Mouse (Mus musculus) neural tube, embryonic 11.5 days (tissue): Measurements from ENCODE around the gene Ms4a4d. TPM values are rescaled to one million over a fixed set of nuclear protein-coding genes. Genes with fewer than 3 reads are reported as not detected.

Experiments used
- ATAC-seq: fragments of 200-750 bp; cut with Nextera tagmentation; 2 replicates; pipeline ENCODE4 v1.8.0; 2017; ENCODE audit warnings: moderate number of reproducible peaks, mild to moderate bottlenecking, moderate TSS enrichment, moderate library complexity; ENCODE audit not compliant: insufficient read depth, low FRiP score, low TSS enrichment
- DNase-seq: peaks from one replicate; pipeline ENCODE4 v3.0.0-alpha.2; 2015; ENCODE audit warnings: low spot score
- H3K27ac ChIP-seq: fragments of 300-500 bp; sonication (generic); 2 replicates; pipeline ENCODE4 v1.5.1; 2014; ENCODE audit warnings: low read depth, mild to moderate bottlenecking, low read length
- H3K27me3 ChIP-seq: fragments of 300-500 bp; sonication (generic); 2 replicates; pipeline ENCODE4 v1.6.1; 2014; ENCODE audit warnings: mild to moderate bottlenecking, low read length, mixed read lengths; ENCODE audit not compliant: control insufficient read depth, insufficient read depth
- H3K36me3 ChIP-seq: fragments of 300-500 bp; sonication (generic); 2 replicates; pipeline ENCODE4 v1.6.1; 2014; ENCODE audit warnings: mild to moderate bottlenecking, low read length, moderate library complexity, mixed read lengths; ENCODE audit not compliant: control insufficient read depth, insufficient read depth
- H3K4me1 ChIP-seq: fragments of 300-500 bp; sonication (generic); 2 replicates; pipeline ENCODE4 v1.6.1; 2014; ENCODE audit warnings: low read length, mixed read lengths; ENCODE audit not compliant: control insufficient read depth, insufficient read depth
- H3K4me2 ChIP-seq: fragments of 300-500 bp; sonication (generic); 2 replicates; pipeline ENCODE4 v1.6.1; 2014; ENCODE audit warnings: low read depth, mild to moderate bottlenecking, moderate library complexity
- H3K4me3 ChIP-seq: fragments of 300-500 bp; sonication (generic); 2 replicates; pipeline ENCODE4 v1.5.1; 2014; ENCODE audit warnings: low read depth, low read length
- H3K9ac ChIP-seq: fragments of 300-500 bp; sonication (generic); 2 replicates; pipeline ENCODE4 v1.6.1; 2014; ENCODE audit warnings: mild to moderate bottlenecking, low read length
- H3K9me3 ChIP-seq: fragments of 300-500 bp; sonication (generic); 2 replicates; pipeline ENCODE4 v1.6.1; 2016; ENCODE audit warnings: low read length; ENCODE audit not compliant: control insufficient read depth
- WGBS: fragments of 180-500 bp; shearing (Covaris S2); extraction: QIAGEN DNeasy Blood & Tissue Kit; methylation state at CpG from one replicate; pipeline ENCODE4 v1.1.7; 2014; 5-methylcytosine and 5-hydroxymethylcytosine counted together
- polyA plus RNA-seq: library from polyadenylated mRNA; unstranded; fragments of >200 nt; fragmentation: Nextera tagmentation; extraction: Ambion mirVana; gene quantifications from 2 replicates; pipeline ENCODE4 v1.2.1, GENCODE M21; 2014

Ms4a4d gene
- polyA plus RNA-seq, 1 experiment from 2014 or later: 0.49 TPM

GRCm38 (mm10) chr19:11602026-11602425, 65.4 kb downstream of the Ms4a4d start:
- ATAC-seq (no peak), DNase-seq (peak; percentile 10)
- Histone ChIP-seq H3K4me3 (no peak overlapping the region), H3K9me3 (no peaks in the 10 kb centered on the region), H3K27ac (no peak overlapping the region), H3K4me1 (no peaks in the 10 kb centered on the region), H3K9ac (no peak overlapping the region), H3K4me2 (no peak overlapping the region), H3K27me3 (no peaks in the 10 kb centered on the region), H3K36me3 (no peaks in the 10 kb centered on the region)
- 97% methylated on average over 2 of the region's 2 CpGs for WGBS

DNA sequence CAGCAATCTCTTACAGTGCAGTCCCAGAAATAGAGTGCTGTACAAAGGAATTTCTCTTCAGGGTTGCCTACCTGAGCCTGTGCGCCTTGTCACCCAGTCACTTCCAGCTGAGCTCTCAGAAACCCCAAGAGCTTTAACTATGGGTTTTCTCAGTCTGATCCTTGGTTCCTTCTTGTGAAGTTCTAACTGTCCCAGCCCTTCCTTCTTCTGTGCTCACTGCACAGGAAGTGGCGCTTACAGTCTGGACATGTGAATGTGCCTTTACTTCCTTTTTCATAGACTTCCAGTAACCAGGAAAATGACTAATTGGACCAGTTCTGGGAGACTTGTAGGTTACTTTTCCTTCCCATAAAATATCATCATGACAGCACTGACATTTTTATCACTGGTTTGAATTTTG, 68.0 kb downstream of the Ms4a4d start, which contains the start of gene Ms4a6d:
Ms4a6d (minus strand) TSS at position 247 of the 400 bp plus-strand sequence.
- Histone ChIP-seq H3K4me1 (no peaks in the 10 kb centered on the region), H3K4me2 (no peak within 1 kb of the TSS), H3K36me3 (no peaks in the 10 kb centered on the region), H3K9ac (no peak within 1 kb of the TSS), H3K9me3 (no peaks in the 10 kb centered on the region), H3K27ac (no peak within 1 kb of the TSS), H3K27me3 (no peaks in the 10 kb centered on the region), H3K4me3 (no peak within 1 kb of the TSS)
- ATAC-seq (no peak), DNase-seq (no peak)
- 90% methylated on average over 2 of the region's 2 CpGs for WGBS

Other genes starting within 250 kb of the Ms4a4d start
- not detected in 2 replicates for gene Ms4a14, start 222.3 kb upstream of the Ms4a4d start, polyA plus RNA-seq
- gene Ms4a7, start 200.7 kb upstream of the Ms4a4d start, polyA plus RNA-seq: 0.45 and 1.3 TPM in 2 replicates
- gene Ms4a4a, start 161.3 kb upstream of the Ms4a4d start, polyA plus RNA-seq: 1.1 and 1.8 TPM in 2 replicates
- gene Ms4a4c, start 132.0 kb upstream of the Ms4a4d start, polyA plus RNA-seq: 0.17 TPM in 1 of 2 replicates, not detected in the other
- gene Ms4a4b, start 93.2 kb upstream of the Ms4a4d start, polyA plus RNA-seq: not detected in 2 replicates
- gene Ms4a6c, start 67.4 kb upstream of the Ms4a4d start, polyA plus RNA-seq: 1.1 and 2.0 TPM in 2 replicates
- gene Gm8369, start 50.9 kb upstream of the Ms4a4d start, polyA plus RNA-seq: not detected in 2 replicates
- 1.9 and 3.0 TPM in 2 replicates for gene Ms4a6b, start 20.3 kb upstream of the Ms4a4d start, polyA plus RNA-seq
- gene Ms4a6d, start 68.0 kb downstream of the Ms4a4d start, polyA plus RNA-seq: 1.9 and 3.5 TPM in 2 replicates
- gene Ms4a2, start 86.9 kb downstream of the Ms4a4d start, polyA plus RNA-seq: 0.15 TPM in 1 of 2 replicates, not detected in the other
- 0.32 TPM in 1 of 2 replicates, not detected in the other for gene Ms4a3, start 104.0 kb downstream of the Ms4a4d start, polyA plus RNA-seq
- not detected in 2 replicates for gene Oosp2, start 123.8 kb downstream of the Ms4a4d start, polyA plus RNA-seq
- not detected in 2 replicates for gene Oosp1, start 154.3 kb downstream of the Ms4a4d start, polyA plus RNA-seq
- gene Oosp3, start 160.3 kb downstream of the Ms4a4d start, polyA plus RNA-seq: not detected in 2 replicates
- not detected in 2 replicates for gene Gif, start 210.8 kb downstream of the Ms4a4d start, polyA plus RNA-seq
- 48.6 and 52.3 TPM in 2 replicates for gene Mrpl16, start 233.6 kb downstream of the Ms4a4d start, polyA plus RNA-seq